In genomic region chr11:67897064-67897560, GRCm38 (mm10) we compare ENCODE assay signal across 8 mouse cellular contexts. TPM values are rescaled to one million over a fixed set of nuclear protein-coding genes. Genes with fewer than 3 reads are reported as not detected.
A peak's percentile ranks its signal among the peaks of the same experiment; 100 is the strongest.
DNase-seq lines count a peak whose midpoint lies in the region; ATAC-seq and TF ChIP-seq lines count a peak whose summit lies in the region.

No protein-coding gene starts in this region.

- no peaks in the 10 kb centered on the region for H3K9me3 ChIP-seq in forebrain, embryonic 14.5 days (replicated peaks; ENCODE audit: control insufficient read depth, low read length)
- no peaks in the 10 kb centered on the region for H3K9me3 ChIP-seq in forebrain, embryonic 16.5 days (ENCODE audit: control insufficient read depth, low read length)

- DNase-seq in forebrain, embryonic 14.5 days (ENCODE audit: low spot score) = peak; percentile 42
- peak; percentile 86 for DNase-seq in adrenal gland, postnatal 25 days
- peak; percentile 89 for DNase-seq in heart, postnatal 4 days
- peak; percentile 38 for DNase-seq in layer of hippocampus, adult 9-10 months (ENCODE audit: low spot score)
- DNase-seq in lung, postnatal 36 days = peak; percentile 78
- DNase-seq in spleen, postnatal 10 days (ENCODE audit: low spot score in 2 of 2) = peak; percentile 34 to 62

- peak; percentile 70; the same call in 1 of the 2 replicates for TF ChIP-seq CTCF in embryonic fibroblast, embryonic 13.5 days (IDR thresholded peaks at IDR 0.05; ENCODE audit: borderline replicate concordance, insufficient read depth, low read length)

- no peaks in the 10 kb centered on the region for H3K36me3 ChIP-seq in forebrain, embryonic 14.5 days (ENCODE audit: control insufficient read depth, insufficient read depth, low read length)
- no peaks in the 10 kb centered on the region for H3K36me3 ChIP-seq in forebrain, embryonic 16.5 days (ENCODE audit: control insufficient read depth, insufficient read depth)

- H3K4me3 ChIP-seq in forebrain, embryonic 14.5 days (ENCODE audit: low read depth, low read length) = no peak overlapping the region
- no peak overlapping the region for H3K4me3 ChIP-seq in forebrain, embryonic 16.5 days (replicated peaks; ENCODE audit: low read length)
- H3K4me3 ChIP-seq in embryonic fibroblast, embryonic 13.5 days (ENCODE audit: insufficient read depth, low read length) = no peak overlapping the region

- ATAC-seq in forebrain, embryonic 14.5 days = no peak
- ATAC-seq in forebrain, embryonic 16.5 days = no peak

- H3K9ac ChIP-seq in forebrain, embryonic 14.5 days (ENCODE audit: low read length) = no peak overlapping the region
- no peak overlapping the region for H3K9ac ChIP-seq in forebrain, embryonic 16.5 days (replicated peaks; ENCODE audit: low read depth, low read length)

- H3K4me2 ChIP-seq in forebrain, embryonic 14.5 days (ENCODE audit: low read length) = no peak overlapping the region
- no peak overlapping the region for H3K4me2 ChIP-seq in forebrain, embryonic 16.5 days (ENCODE audit: low read length)

- TF ChIP-seq POLR2A in embryonic fibroblast, embryonic 13.5 days (IDR thresholded peaks at IDR 0.05; ENCODE audit: low read depth, low read length) = no peak

- WGBS in forebrain, embryonic 14.5 days = 66% methylated on average over 8 of the region's 8 CpGs
- WGBS in forebrain, embryonic 16.5 days = 58% methylated on average over 8 of the region's 8 CpGs

- peaks cover 5% of the 10 kb centered on the region; the same call in 1 of the 2 replicates for H3K4me1 ChIP-seq in forebrain, embryonic 14.5 days (ENCODE audit: control insufficient read depth, insufficient read depth, low read length)
- peaks cover 9% of the 10 kb centered on the region for H3K4me1 ChIP-seq in forebrain, embryonic 16.5 days (replicated peaks; ENCODE audit: control insufficient read depth, insufficient read depth, low read length)
- peaks cover 5% of the 10 kb centered on the region; the same call in 1 of the 2 replicates for H3K4me1 ChIP-seq in embryonic fibroblast, embryonic 13.5 days (ENCODE audit: control insufficient read depth, insufficient read depth, low read length)

- no peaks in the 10 kb centered on the region for H3K27me3 ChIP-seq in forebrain, embryonic 14.5 days (replicated peaks; ENCODE audit: control insufficient read depth, insufficient read depth, low read length)
- no peaks in the 10 kb centered on the region for H3K27me3 ChIP-seq in forebrain, embryonic 16.5 days (replicated peaks; ENCODE audit: control insufficient read depth, insufficient read depth, low read length)

- no peak overlapping the region for H3K27ac ChIP-seq in forebrain, embryonic 14.5 days (ENCODE audit: low read depth, low read length)
- H3K27ac ChIP-seq in forebrain, embryonic 16.5 days (ENCODE audit: low read length) = no peak overlapping the region
- no peak overlapping the region for H3K27ac ChIP-seq in embryonic fibroblast, embryonic 13.5 days (ENCODE audit: insufficient read depth, low read length)

RNA-seq across cellular contexts. Expression of gene Usp43, which starts 24.8 kb away (rescaled TPM):
- 0.61 and 1.1 TPM in 2 replicates for polyA plus RNA-seq in forebrain, embryonic 14.5 days (2014; fragmentation: Nextera tagmentation; extraction: Ambion mirVana)
- polyA plus RNA-seq in forebrain, embryonic 16.5 days (2015; fragmentation: Nextera tagmentation; extraction: Ambion mirVana) = 3.0 and 3.8 TPM in 2 replicates
- 1.5 and 3.0 TPM in 2 replicates for total RNA-seq in adrenal gland, postnatal 25 days (2021)
- polyA plus RNA-seq in embryonic fibroblast, embryonic 13.5 days (2011; ENCODE audit: insufficient read length, low read depth, missing spikeins) = not detected in 2 replicates
- total RNA-seq in heart, postnatal 4 days (2021) = 1 to 10 TPM; 4.6 to 6.1 TPM

Comparison
In these comparisons a context has a peak if more than half of its experiments do, and no peak if none do; other contexts are left out.
1. DNase-seq: peak in every context shown above with its lines; median percentile 89 in heart, postnatal 4 days; 86 in adrenal gland, postnatal 25 days; 78 in lung, postnatal 36 days; 48 in spleen, postnatal 10 days; 42 in forebrain, embryonic 14.5 days; 38 in layer of hippocampus, adult 9-10 months.